Mouse (Mus musculus) lung, postnatal 25 days (tissue): ENCODE results near the gene B830017H08Rik.

ENCODE experiments used
- DNase-seq: peaks from one replicate; pipeline ENCODE4 v3.0.0; 2022; ENCODE audit warnings: low spot score

Gene B830017H08Rik

DNA sequence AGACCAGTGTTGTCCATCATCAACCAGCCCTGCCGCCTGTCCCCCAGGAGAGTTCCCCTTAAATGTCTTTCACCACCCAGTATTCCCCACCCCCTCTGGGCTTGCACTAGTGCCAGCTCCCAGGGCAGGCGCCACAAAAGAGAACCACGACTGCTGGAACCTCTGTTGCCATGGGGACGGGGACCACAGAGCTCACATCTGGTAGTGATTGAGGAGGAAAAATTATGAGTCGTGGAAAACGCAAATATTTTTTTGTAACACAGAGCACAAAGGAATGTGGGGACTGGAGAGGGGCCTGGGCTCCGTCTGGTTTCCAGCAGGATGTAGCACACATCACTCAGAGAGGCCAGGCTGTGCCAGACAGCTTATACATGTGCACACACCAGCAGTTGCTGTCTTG lies 23.2 kb upstream of the B830017H08Rik start:
- DNase-seq: peak; percentile 39

DNA sequence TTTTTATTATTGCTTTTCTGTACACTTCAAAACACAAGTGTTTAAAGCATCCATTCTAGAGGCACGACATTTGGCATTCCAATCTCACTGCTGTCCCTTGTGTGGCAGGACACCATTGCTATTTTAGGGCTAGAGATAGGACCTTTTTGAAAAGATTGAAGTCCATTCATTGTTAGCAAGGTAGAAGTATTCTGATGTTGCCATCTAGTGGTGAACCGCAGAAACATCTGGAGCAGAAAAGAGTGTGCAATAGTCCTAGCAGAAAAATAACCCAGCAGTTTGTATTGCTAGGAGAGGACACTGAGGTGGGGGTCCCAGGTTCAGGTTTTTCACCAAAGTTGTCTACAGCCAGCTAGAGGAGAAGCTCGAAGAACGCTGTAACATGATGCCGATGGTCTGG lies 20.8 kb upstream of the B830017H08Rik start:
- DNase-seq: peak; percentile 74

DNA sequence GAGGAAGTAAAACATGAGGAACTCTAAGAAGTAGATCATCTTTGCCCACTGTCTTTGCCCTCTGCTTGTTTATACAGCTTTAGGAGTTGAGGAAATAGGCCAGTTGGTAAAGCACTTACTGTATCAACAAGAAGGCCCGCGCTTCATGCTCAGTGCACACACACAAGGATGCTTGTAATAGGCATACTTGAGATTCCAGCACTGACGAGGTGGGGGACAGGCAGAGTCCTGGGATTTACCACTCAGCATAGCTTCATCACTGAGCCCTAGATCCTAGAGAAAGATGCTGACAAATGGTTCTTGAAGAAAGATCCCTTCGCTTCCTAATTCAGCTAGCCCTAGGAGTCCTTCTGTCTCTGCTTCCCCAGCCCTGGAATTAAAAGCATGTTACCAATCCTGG lies 19.7 kb upstream of the B830017H08Rik start:
- no peak for DNase-seq

GRCm38 (mm10) chr16:17815411-17816402 lies 17.2 kb upstream of the B830017H08Rik start:
- peak; percentile 68 for DNase-seq

DNA sequence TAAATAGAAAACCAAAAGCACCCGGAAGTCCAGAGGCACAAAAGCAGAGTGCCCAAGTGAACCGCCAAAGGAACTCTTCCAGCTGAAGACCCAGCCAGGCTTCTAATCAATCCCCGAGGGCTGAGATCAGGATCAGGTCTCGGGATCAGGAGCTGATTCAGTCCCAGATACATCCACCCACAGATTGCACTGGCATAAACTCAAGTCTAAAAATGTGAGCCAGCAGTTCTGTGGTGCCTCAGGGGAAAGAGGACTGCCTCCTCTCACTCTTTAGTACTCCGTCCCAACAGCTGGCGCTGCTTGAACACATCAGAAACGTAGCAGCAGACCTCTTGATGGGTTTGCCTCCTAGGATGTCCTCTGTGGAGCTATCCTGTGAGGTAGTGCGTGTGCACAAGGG lies 16.4 kb upstream of the B830017H08Rik start:
- DNase-seq: no peak

GRCm38 (mm10) chr16:17826500-17826899 lies 6.4 kb upstream of the B830017H08Rik start:
- DNase-seq: no peak

- no peak for DNase-seq
Measured at GRCm38 (mm10) chr16:17828229-17828628, 4.7 kb upstream of the B830017H08Rik start.

DNA sequence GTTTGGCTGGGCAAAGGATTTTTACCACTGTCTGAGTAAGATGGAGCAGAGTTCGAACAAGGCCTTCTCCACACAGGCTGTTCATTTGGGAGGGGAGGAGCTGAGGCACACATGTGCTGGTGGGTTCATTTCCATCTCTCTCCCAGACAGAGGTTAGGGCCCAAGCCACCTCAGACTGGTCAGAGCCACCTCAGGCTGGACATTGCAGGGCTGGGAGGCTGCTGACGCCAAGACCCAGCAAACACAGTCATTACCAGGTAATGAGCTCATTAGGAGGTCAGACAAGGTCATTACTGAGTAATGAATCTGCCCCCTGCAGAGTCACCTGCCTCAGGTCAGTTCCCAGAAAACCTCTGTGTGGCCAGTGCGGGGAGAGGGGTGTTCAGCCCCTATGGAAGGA lies 4.1 kb upstream of the B830017H08Rik start:
- DNase-seq: no peak

GRCm38 (mm10) chr16:17830385-17831178 lies 2.3 kb upstream of the B830017H08Rik start:
- DNase-seq: no peak

- DNase-seq: no peak
Measured at GRCm38 (mm10) chr16:17831781-17832180, 1.1 kb upstream of the B830017H08Rik start.

- DNase-seq: no peak
Measured at GRCm38 (mm10) chr16:17833321-17833680, 380 bp downstream of the B830017H08Rik start.

DNA sequence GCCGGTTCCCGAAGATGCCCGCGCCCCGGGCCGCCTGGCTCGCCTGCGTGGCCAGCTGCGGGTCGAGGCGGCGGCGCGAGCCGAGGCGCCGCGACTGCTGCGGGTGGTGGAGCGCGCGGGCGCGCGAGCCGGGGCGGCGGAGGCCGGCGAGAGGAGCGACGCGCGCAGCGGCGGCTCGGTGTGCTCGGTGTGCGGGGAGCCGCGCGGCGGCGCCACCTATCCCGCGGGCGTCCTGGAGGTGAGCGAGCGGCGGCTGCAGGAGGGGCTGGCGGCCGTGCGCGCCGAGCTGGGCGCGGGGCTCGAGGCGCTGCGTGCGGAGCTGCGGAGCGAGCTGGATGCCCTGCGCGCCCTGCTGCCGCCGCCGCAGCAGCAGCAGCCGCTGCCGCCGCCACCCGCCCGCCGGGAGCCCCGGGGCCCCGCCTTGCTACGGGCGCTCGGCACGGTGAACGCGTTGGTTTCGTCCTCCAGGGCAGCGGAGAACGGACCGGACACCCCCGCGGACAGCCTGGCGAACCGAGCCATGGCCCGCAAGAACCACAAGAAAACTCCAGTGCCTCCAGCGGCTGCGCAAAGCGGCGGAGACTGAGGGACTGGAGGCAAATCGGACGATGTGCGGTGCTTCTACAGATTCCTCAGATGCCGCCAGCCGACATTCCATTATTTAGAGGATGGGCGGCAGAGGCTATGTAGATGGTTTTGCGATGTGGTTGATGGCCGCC lies 919 bp downstream of the B830017H08Rik start:
- no peak for DNase-seq

DNA sequence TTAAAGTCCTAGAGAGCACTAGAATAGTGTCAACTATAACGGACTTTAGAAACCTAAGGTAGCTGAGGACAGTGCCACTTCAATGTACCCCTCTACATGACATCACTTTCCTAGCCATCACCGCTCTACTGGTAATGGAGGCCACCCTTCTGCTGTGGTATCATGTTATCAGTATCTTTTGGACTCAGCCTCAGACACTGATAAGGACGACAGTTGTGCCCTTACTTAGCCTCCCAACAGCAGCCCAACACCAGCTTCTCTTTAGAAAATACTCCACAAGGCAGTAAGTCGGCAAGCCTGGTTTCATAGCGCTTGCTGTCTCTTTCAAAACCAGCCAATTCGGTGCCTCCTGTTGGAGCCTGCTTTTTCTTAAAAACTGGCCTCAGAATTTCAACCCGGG lies 1.6 kb downstream of the B830017H08Rik start:
- no peak for DNase-seq

DNA sequence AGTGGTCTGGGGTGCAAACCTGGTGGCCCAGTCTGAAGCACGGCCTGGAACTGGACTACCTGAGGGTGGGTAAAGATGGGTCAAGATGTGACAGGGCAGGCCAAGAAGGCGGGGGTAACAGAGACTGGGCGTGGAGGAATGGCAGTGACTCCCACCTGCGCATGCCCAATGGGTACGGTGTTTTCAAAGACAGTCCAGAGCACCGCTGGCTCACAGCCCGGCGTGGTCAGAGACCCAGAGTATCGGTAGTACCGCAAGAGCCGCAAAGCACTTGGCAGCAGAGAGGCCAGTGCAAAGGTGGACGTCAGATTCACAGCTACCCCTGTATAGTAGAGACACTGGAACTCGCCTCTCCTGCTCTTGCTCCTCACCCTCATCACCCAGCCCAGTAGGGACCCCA lies 2.6 kb downstream of the B830017H08Rik start:
- DNase-seq: no peak

- no peak for DNase-seq
Measured at GRCm38 (mm10) chr16:17838051-17838450, 5.1 kb downstream of the B830017H08Rik start, which contains the start of gene Car15. TSS of gene Car15 (minus strand) at chr16:17838364.

DNA sequence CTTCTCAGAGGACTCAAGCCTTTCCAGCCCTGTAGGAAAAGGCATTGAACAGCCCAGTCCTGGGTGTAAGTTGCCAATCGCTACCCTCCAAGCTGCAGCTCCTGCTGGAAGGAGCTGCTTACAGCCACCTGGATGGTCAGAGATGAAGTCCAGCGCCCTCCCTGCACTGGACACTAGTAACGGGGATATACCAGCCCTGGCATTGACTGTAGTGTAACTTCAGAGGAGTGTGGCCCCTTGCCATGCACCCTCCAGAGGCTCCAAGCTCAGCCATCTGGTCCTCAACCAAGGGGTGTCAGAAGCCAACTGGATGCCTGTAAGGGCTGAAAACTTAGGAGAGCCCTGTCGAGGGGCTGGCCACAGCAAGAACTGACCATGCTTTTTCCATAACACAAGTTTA lies 7.1 kb downstream of the B830017H08Rik start:
- no peak for DNase-seq

DNA sequence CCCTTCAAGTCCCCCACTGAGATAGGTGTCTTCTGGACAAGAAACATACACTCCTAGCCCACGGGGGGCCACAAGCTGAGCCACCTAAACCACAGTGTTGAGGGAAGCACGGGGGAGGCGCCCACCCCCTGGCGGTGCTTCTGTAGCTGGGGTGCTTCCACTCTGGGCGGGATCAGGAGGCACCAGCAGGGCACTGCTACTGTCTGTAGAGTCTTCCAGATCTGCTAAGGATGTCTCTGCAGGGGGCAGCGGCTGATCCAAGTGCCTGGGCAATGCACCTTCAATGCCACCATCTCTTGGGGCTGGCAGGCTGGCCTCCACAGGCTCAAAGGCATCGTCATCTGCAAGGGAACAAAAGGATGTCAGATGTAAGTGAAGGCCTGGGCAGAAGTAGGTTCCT lies 9.5 kb downstream of the B830017H08Rik start:
- no peak for DNase-seq

DNA sequence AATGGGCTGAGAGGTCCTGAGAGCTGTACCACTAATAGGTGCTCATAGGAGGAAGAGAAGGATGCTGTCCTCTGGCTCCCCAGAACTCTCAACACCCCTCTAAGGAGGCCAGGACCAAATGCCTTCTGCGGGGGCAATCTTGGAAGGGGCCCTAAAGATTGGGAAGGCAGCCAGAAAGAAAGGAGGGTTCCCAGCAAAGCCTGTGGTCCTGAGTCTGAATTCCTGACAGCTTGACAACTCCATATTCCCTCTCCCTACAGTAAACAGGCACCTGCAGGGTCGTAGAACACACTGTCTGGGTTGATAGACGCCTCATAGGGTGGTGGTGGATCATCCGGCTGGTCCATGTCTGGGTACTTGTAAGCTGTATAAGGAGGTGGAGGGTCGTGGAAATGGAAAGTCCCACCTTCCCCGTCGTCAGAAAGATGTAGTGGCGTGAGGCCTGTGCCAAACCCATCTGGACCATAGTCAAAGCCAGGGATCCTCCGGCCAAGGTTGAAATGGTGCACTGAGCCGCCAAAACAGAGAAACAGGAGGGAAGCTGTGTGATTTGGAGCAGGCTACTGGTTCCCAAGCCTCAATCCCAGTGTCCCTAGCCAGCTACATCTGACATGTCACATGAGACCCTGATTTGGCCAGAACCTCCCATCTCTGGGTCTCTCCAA lies 10.9 kb downstream of the B830017H08Rik start:
- no peak for DNase-seq

GRCm38 (mm10) chr16:17848431-17848830 lies 15.5 kb downstream of the B830017H08Rik start:
- no peak for DNase-seq

DNA sequence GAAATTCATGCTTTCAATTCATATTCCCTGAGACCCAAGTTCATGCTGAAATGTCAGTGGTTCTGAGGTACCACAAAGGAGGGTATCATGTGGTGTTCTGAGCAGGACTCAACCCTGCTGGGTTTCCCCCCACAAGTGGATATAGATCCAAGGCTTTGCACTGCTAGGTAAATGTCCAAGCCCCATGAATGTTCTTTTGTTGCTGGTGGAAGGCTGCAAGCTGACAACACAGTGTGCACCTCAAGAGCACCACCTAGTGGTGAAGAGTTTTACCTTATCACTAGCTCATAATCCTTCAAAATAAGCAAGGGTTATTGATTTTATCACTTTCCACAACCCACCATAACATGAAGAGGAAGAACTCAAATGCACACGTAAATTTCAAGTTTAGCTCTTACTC lies 16.0 kb downstream of the B830017H08Rik start:
- DNase-seq: peak; percentile 47

DNA sequence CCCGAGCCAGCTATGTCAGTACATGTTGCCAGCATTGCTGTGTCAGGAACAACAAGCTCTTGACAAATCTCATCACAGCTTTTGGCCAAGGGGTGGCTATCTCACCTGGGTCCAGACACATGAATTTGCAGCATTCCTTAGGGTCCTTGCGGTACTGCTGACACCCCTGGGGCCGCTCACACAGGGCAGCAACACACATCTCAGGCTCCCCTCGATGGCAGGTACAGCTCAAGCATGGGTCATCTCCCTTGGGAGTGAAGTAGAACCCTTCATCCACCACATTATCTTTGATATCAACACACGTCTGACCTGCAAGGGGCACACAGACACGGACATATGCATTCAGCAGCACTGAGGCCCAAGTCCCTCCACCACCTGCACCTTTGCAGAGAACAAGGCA lies 16.6 kb downstream of the B830017H08Rik start:
- no peak for DNase-seq

GRCm38 (mm10) chr16:17851331-17851730 lies 18.4 kb downstream of the B830017H08Rik start:
- DNase-seq: no peak
